24 mouse cellular contexts compared by ENCODE assay signal in the genomic region with DNA sequence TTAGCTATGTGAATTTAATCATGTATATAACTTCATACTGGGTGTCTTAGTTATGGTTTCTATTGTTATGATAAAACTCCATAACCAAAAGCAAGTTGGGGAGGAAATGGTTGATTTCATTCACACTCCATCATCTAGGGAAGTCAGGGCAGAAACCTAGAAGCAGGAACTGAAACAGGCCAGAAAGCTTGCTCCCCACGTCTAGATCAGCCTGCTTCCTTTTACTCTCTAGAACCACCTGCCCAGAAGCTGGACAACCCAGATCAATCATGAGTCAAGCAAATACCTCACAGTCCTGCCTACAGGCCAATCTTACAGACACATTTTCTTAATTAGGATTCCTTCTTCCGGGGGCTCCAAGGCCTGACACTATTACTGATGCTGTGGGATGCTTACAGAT. TPM values are rescaled to one million over a fixed set of nuclear protein-coding genes. Genes with fewer than 3 reads are reported as not detected.
DNase-seq lines count a peak whose midpoint lies in the region; ATAC-seq and TF ChIP-seq lines count a peak whose summit lies in the region.
"Had no signal": no experiment of that assay in that cellular context is flagged by ENCODE, and none has a peak within 500 bp of the region (broad histone marks: within the 10 kb centered on the region; RNA-seq: fewer than 3 reads in every experiment).

No protein-coding gene starts in this region.

- H3K27ac ChIP-seq in CH12.LX (ENCODE audit: insufficient read depth, low read depth): no peak overlapping the region
- no peak overlapping the region for H3K27ac ChIP-seq in hindbrain, embryonic 13.5 days
- H3K27ac ChIP-seq: embryonic facial prominence, embryonic 15.5 days; forebrain, embryonic 10.5 days; gastrocnemius, adult 2 months; heart, embryonic 10.5 days; hindbrain, embryonic 12.5 days; hindbrain, postnatal 0 days had no signal

- TF ChIP-seq EP300 in CH12.LX (IDR thresholded peaks at IDR 0.05; ENCODE audit: low read length): peak; percentile 87

- dilution Hi-C loops in CH12.LX (cut with MboI; ENCODE audit: extremely low pct_ligation_motif_present, extremely low pct_unique_long_range_greater_than_20kb, low sequenced_read_pairs): no loop called here

- WGBS in hindbrain, embryonic 13.5 days: 79% methylated on average over 2 of the region's 2 CpGs

- no peak overlapping the region for H3K9ac ChIP-seq in CH12.LX (ENCODE audit: insufficient read depth, low read depth)
- H3K9ac ChIP-seq in hindbrain, embryonic 13.5 days: no peak overlapping the region
- H3K9ac ChIP-seq: embryonic facial prominence, embryonic 15.5 days; hindbrain, embryonic 12.5 days had no signal

- peak; percentile 50 for DNase-seq in monocyte, adult 2 months (ENCODE audit: low read depth in 1 of 2, low spot score in 2 of 2)
- DNase-seq in CH12.LX (ENCODE audit: extremely low read depth): peak; percentile 63
- DNase-seq in thymus, postnatal 25 days: no peak
- DNase-seq: adrenal gland, postnatal 14 days; cerebellum, adult 11-12 months; cerebellum, adult 9-10 months; cerebellum, postnatal 36 days; gastrocnemius, adult 2 months; gastrocnemius, postnatal 25 days; heart, adult 11 months; heart, postnatal 10 days; heart, postnatal 4 days had no signal

- no peak for TF ChIP-seq RAD21 in CH12.LX (IDR thresholded peaks at IDR 0.05; ENCODE audit: low read depth, low read length)

- no peak; the same call in 1 of the 2 replicates for ATAC-seq in monocyte, adult 5-6 weeks (replicated peaks; ENCODE audit: insufficient number of reproducible peaks, low FRiP score, low TSS enrichment, poor library complexity, severe bottlenecking)
- peak; percentile 27 for ATAC-seq in megakaryocyte, adult 5-6 weeks (ENCODE audit: poor library complexity, severe bottlenecking)
- ATAC-seq in hindbrain, embryonic 13.5 days (ENCODE audit: low FRiP score): no peak
- ATAC-seq: activated CD4-positive, CD25-positive, alpha-beta regulatory T cell, adult 4 months; forebrain, embryonic 14.5 days; hindbrain, postnatal 0 days; Patski had no signal

- H3K27me3 ChIP-seq in CH12.LX (replicated peaks): no peaks in the 10 kb centered on the region
- peaks cover 8% of the 10 kb centered on the region; the same call in 1 of the 2 replicates for H3K27me3 ChIP-seq in hindbrain, embryonic 13.5 days
- H3K27me3 ChIP-seq: embryonic facial prominence, embryonic 15.5 days had no signal

- H3K4me2 ChIP-seq in CH12.LX (ENCODE audit: insufficient read depth, low read depth, poor library complexity, severe bottlenecking): no peak overlapping the region
- no peak overlapping the region for H3K4me2 ChIP-seq in hindbrain, embryonic 13.5 days
- H3K4me2 ChIP-seq: embryonic facial prominence, embryonic 15.5 days; hindbrain, embryonic 12.5 days had no signal

- no peaks in the 10 kb centered on the region for H3K36me3 ChIP-seq in CH12.LX (replicated peaks in 1 of 2; ENCODE audit: control insufficient read depth in 1 of 2, insufficient read depth in 1 of 2, low read length in 1 of 2)
- H3K36me3 ChIP-seq in hindbrain, embryonic 13.5 days: no peaks in the 10 kb centered on the region
- H3K36me3 ChIP-seq: embryonic facial prominence, embryonic 15.5 days; forebrain, embryonic 10.5 days; heart, embryonic 10.5 days; hindbrain, embryonic 12.5 days had no signal

- in situ Hi-C loops in CH12.LX (cut with MboI; ENCODE audit: low pct_ligation_motif_present, low pct_unique_long_range_greater_than_20kb, low sequenced_read_pairs): no loop called here

- TF ChIP-seq CTCF in CH12.LX (conservative IDR thresholded peaks at IDR 0.05 in 1 of 2, IDR thresholded peaks at IDR 0.05 in 1 of 2; ENCODE audit: low read depth in 2 of 2, low read length in 2 of 2): no peak

- H3K79me2 ChIP-seq in CH12.LX (replicated peaks; ENCODE audit: control insufficient read depth, extremely low read depth, insufficient read depth, poor library complexity, severe bottlenecking): no peaks in the 10 kb centered on the region

- TF ChIP-seq POLR2A in CH12.LX (IDR thresholded peaks at IDR 0.05; ENCODE audit: low read depth, low read length): no peak

- H3K4me3 ChIP-seq in CH12.LX (replicated peaks in 1 of 3; ENCODE audit: low read depth in 2 of 3, low read length in 2 of 3, poor library complexity in 1 of 3): no peak overlapping the region
- H3K4me3 ChIP-seq in hindbrain, embryonic 13.5 days: no peak overlapping the region
- H3K4me3 ChIP-seq: embryonic facial prominence, embryonic 15.5 days; erythroblast, embryonic 14.5 days; forebrain, embryonic 10.5 days; gastrocnemius, adult 2 months; heart, embryonic 10.5 days; hindbrain, embryonic 12.5 days had no signal

- no peaks in the 10 kb centered on the region for H3K9me3 ChIP-seq in CH12.LX (replicated peaks; ENCODE audit: low read length)
- H3K9me3 ChIP-seq in hindbrain, embryonic 13.5 days: no peaks in the 10 kb centered on the region
- H3K9me3 ChIP-seq: embryonic facial prominence, embryonic 15.5 days; forebrain, embryonic 10.5 days; heart, embryonic 10.5 days; hindbrain, embryonic 12.5 days had no signal

- H3K4me1 ChIP-seq in CH12.LX (ENCODE audit: control insufficient read depth in 1 of 2, insufficient read depth in 2 of 2): peaks cover 7 to 54% of the 10 kb centered on the region in 2 experiments
- peaks cover 13% of the 10 kb centered on the region; the same call in 1 of the 2 replicates for H3K4me1 ChIP-seq in hindbrain, embryonic 13.5 days (replicated peaks)

TF ChIP-seq in CH12.LX, 34 proteins besides CTCF, POLR2A, EP300 and RAD21:
- TF ChIP-seq BHLHE40 (IDR thresholded peaks at IDR 0.05; ENCODE audit: low read depth, low read length): peak; percentile 41; the same call in 1 of the 2 replicates
- TF ChIP-seq IRF4 (IDR thresholded peaks at IDR 0.05; ENCODE audit: low read depth, low read length): peak; percentile 81
- 0 out of 2 replicates have a peak, but pooled peaks have one; percentile 27 for TF ChIP-seq ETS1 (conservative IDR thresholded peaks at IDR 0.05; ENCODE audit: low read depth, low read length)
- TF ChIP-seq MYC (IDR thresholded peaks at IDR 0.05; ENCODE audit: low read depth, low read length): peak; percentile 39; the same call in 1 of the 2 replicates
- TF ChIP-seq MAX (IDR thresholded peaks at IDR 0.05; ENCODE audit: low read length): no peak
- TF ChIP-seq MEF2A (IDR thresholded peaks at IDR 0.05; ENCODE audit: borderline replicate concordance, low read depth, low read length): no peak
- 0 out of 2 replicates have a peak, but pooled peaks have one; percentile 7 for TF ChIP-seq MAFK (IDR thresholded peaks at IDR 0.05; ENCODE audit: insufficient replicate concordance, low read length)
TF ChIP-seq in CH12.LX: peak in this region for 5.

RNA-seq across cellular contexts. Expression of gene Il1r2, which starts 7.2 kb away (rescaled TPM):
- 1.9 to 14.1 TPM (median 8.8 TPM) in 3 replicates for total RNA-seq in monocyte, adult 5-6 weeks (2017)
- total RNA-seq in CH12.LX (2012; rRNA removed) (0.13 and 0.17 TPM in 2 replicates), CH12.LX (2014; rRNA removed) (2.2 and 2.8 TPM in 2 replicates)
- polyA plus RNA-seq in CH12.LX (2012; ENCODE audit: insufficient read length, low read depth): 1.0 and 1.1 TPM in 2 replicates
- 16.3 and 22.4 TPM in 2 replicates for total RNA-seq in megakaryocyte, adult 5-6 weeks (2015)
- 19.2 and 27.0 TPM in 2 replicates for total RNA-seq in megakaryocyte, adult 5-6 weeks (2017)
- polyA plus RNA-seq in hindbrain, embryonic 13.5 days (2015; fragmentation: Nextera tagmentation; extraction: Ambion mirVana): 0.36 and 0.40 TPM in 2 replicates
- total RNA-seq: heart, postnatal 10 days; heart, postnatal 4 days had no signal
- polyA plus RNA-seq: erythroblast, embryonic 14.5 days had no signal
